Mouse (Mus musculus) right cerebral cortex, postnatal 4 days (tissue): ENCODE results near the gene Rreb1.

Experiments used
- DNase-seq: peaks from one replicate; pipeline ENCODE4 v3.0.0-alpha.2; 2022

Gene Rreb1

GRCm38 (mm10) chr13:37923643-37924460, 145.7 kb downstream of the Rreb1 start:
- DNase-seq: no peak

- DNase-seq: no peak
Observed at GRCm38 (mm10) chr13:37924461-37924948, 146.3 kb downstream of the Rreb1 start.

- DNase-seq: no peak
Observed at GRCm38 (mm10) chr13:37926394-37926793, 148.2 kb downstream of the Rreb1 start.

- no peak for DNase-seq
Observed at GRCm38 (mm10) chr13:37929532-37929931, 151.3 kb downstream of the Rreb1 start.

- no peak for DNase-seq
Observed at GRCm38 (mm10) chr13:37930091-37930490, 151.9 kb downstream of the Rreb1 start.

GRCm38 (mm10) chr13:37930621-37931020, 152.4 kb downstream of the Rreb1 start:
- no peak for DNase-seq

- no peak for DNase-seq
Observed at GRCm38 (mm10) chr13:37931210-37931922, 153.2 kb downstream of the Rreb1 start.

- no peak for DNase-seq
Observed at GRCm38 (mm10) chr13:37934075-37934474, 155.9 kb downstream of the Rreb1 start.

GRCm38 (mm10) chr13:37934920-37935319, 156.7 kb downstream of the Rreb1 start:
- no peak for DNase-seq

GRCm38 (mm10) chr13:37936351-37936750, 158.2 kb downstream of the Rreb1 start:
- DNase-seq: no peak

- no peak for DNase-seq
Observed at GRCm38 (mm10) chr13:37940167-37940566, 162.0 kb downstream of the Rreb1 start.

GRCm38 (mm10) chr13:37940649-37941048, 162.4 kb downstream of the Rreb1 start:
- no peak for DNase-seq

GRCm38 (mm10) chr13:37941138-37941645, 163.0 kb downstream of the Rreb1 start:
- DNase-seq: no peak

- no peak for DNase-seq
Observed at GRCm38 (mm10) chr13:37941950-37942886, 164.0 kb downstream of the Rreb1 start.

GRCm38 (mm10) chr13:37942887-37943331, 164.7 kb downstream of the Rreb1 start:
- DNase-seq: no peak

- no peak for DNase-seq
Observed at GRCm38 (mm10) chr13:37943466-37943865, 165.3 kb downstream of the Rreb1 start.

GRCm38 (mm10) chr13:37944306-37944705, 166.1 kb downstream of the Rreb1 start:
- no peak for DNase-seq

GRCm38 (mm10) chr13:37945392-37945791, 167.2 kb downstream of the Rreb1 start:
- no peak for DNase-seq

- DNase-seq: peak; percentile 80
Observed at GRCm38 (mm10) chr13:37946734-37947133, 168.5 kb downstream of the Rreb1 start.

GRCm38 (mm10) chr13:37952981-37953380, 174.8 kb downstream of the Rreb1 start:
- DNase-seq: no peak

GRCm38 (mm10) chr13:37954318-37954717, 176.1 kb downstream of the Rreb1 start:
- no peak for DNase-seq

- DNase-seq: no peak
Observed at GRCm38 (mm10) chr13:37958498-37959238, 180.5 kb downstream of the Rreb1 start.
